Mouse (Mus musculus) lung, adult 2 months (tissue): ENCODE data around the gene Tas2r116.

ENCODE experiments used
- CTCF ChIP-seq: fragments of 200-500 bp; IDR thresholded peaks from 2 replicates; pipeline ENCODE4 v1.5.1; 2011; ENCODE audit warnings: mild to moderate bottlenecking, low read length, control low read depth; ENCODE audit not compliant: insufficient read depth
- POLR2A ChIP-seq: fragments of 200-500 bp; IDR thresholded peaks from 2 replicates; pipeline ENCODE4 v1.6.1; 2011; ENCODE audit warnings: low read depth, mild to moderate bottlenecking, control low read depth, low read length, borderline replicate concordance; ENCODE audit errors: extremely low read depth

DNA sequence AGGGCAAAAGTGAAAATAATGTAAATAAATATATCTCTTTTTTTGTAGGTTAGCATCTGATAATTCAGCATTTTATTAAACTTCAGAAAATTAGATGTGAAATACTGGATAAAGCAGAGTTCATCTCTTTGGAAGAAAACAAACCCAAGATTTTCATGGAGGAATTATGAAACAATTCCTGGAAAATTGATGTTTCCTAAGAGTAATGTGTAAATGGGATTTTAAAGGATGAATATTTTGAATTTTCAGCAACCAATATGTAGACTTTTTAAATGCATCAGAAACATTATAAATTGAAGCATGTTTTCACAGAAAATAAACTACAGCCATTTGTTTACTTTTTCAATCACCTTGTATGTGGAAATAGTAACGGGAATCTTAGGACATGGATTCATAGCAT lies 8.4 kb upstream of the Tas2r116 start, which contains the start of gene Tas2r123:
- TF ChIP-seq CTCF (no peak), POLR2A (no peak)
